Mouse (Mus musculus) liver (tissue): Measurements from ENCODE around the gene Dnah10.

Source experiments
- DNase-seq: peaks from one replicate; pipeline ENCODE4 v3.0.0-alpha.2; 2020; ENCODE audit warnings: mixed read lengths

Gene Dnah10

DNA sequence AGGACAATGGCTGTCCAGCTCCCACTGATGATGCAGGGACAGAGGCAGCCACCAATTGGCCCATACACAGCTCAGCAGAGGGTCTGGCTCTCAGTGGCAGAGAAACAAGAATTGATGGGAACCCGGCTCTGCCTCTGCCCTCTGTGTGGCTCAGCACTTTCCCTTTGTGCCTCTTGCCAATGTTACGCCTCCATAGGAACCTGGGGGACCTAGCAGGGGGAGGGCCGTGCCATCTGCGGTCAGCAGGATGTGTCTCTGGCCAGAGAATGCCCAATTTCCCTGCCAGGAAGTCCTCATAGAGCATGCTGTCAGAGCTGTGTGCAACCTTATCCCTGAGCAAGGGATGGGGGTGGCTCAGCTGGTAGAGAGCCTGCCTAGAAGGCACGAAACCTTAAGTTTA lies 89.9 kb downstream of the Dnah10 start:
- no peak for DNase-seq

DNA sequence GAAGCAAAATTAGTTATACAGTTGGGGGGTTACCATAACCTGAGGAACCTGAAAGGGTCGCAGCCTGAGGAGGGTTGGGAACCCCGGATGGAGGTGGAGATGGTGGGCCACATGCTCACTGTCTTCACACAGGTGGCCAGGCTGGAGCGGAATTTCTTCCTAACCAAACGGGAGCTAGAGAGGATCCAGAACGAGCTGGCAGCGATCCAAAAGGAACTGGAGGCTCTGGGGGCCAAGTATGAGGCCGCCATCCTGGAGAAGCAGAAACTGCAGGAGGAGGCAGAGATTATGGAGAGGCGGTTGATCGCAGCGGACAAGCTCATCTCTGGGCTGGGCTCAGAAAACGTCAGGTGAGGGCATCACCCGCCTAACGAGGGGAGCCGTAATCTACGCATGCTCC lies 92.2 kb downstream of the Dnah10 start:
- DNase-seq = no peak

DNA sequence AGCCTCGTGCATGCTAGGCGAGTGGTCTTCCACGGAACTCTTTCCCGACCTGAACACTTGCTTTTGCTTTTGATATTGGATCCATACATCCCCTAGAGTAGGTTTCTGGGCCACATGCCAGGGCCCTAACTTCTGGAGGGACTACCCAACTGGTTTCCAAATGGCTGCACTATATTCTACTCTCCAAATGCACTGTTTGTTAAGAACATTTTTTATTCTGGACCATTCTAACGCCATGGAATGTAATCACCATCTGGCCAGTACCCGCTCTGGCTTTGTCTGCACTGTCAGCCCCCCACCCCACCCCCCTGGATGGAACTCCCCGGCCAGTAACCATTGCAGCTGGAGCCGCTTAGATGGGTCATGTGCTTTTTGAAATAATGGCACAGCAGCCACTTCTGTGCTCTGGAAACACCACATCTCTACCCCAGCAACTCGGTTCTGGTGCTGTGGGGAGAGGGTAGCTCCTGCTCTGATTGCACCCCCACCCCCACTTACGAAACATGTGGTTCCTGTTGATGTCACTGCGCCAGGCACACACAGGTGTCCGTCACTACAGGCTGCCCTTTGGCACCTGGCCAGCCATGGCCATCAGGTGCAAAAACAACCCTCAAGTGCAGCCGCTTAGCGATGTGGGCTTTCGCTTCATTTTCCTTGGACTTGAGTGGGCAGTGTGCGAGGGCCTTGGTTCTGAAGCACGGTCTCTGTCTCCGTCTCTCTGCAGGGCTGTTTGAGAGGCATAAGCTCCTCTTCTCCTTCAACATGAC lies 97.4 kb downstream of the Dnah10 start:
- no peak for DNase-seq

DNA sequence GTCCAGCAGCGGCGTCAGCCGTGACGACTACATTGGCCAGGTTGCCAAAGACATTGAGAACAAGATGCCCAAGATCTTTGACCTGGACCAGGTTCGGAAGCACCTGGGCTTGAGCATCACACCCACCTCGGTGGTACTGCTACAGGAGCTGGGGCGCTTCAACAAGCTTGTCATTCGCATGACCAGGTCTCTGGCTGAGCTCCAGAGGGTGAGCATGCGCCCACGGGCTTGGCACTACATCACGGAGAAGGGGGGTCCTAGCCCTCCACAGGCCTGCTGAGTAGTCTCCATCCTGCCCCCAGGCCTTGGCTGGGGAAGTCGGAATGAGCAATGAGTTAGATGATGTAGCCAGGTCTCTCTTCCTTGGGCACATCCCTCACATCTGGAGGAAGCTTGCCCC lies 105.4 kb downstream of the Dnah10 start:
- DNase-seq = no peak

DNA sequence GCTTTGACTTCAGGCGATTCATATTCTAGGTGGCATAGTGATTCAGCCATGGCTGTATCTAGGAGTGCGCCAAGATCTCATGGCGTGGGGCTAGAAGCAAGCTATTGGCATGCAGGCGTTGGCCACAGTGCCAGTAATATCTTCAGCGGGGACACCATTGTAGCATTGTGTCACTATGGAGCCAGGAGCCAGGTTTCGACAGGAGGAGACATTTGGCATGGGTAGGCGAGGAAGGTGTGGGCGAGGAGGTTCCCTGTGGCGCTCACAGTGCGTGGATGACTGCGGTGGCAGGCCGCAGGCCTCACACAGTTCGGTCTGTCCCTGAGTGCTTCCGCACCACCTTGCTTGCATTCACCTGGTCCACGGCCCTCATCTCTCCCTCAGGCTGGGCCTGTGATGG lies 110.3 kb downstream of the Dnah10 start:
- no peak for DNase-seq

DNA sequence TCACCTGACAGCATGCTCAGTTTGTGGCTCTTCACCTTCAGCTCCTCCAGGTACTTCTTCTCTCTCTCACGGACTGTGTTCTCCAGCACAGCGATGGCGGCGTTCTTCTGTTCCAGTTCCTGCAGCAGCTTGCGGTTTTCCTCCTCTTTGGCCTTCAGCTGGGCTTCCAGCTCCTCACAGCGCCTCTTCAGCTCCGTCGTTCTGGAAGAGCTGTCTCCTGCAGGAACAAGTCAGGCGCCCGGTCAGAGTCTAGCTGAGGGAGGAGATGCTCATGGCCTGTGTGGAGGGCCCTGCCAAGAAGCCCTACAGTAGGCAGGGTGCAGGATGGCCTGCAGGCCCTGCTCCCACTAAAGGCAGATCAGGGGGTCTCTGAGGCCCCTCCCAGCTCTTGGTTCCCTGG lies 111.2 kb downstream of the Dnah10 start:
- no peak for DNase-seq

DNA sequence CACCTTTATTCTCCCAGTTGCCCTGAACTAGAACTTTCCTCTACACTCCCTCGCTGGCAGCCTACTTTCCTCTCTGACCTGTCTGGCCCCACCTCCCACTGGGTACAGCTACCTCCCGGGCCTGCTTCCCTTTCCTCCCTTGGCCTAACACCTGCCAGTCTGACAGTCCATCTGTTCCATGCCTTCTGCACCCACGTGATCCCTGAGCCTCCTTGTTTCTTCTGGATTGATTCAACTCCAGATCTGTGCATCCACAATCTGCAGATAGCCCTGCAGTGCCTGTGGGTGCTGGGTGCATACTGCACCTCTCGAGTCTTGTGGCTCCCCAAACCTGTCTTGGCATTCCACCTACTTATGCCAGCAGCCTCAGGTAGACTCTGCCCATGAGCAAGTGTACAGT lies 111.7 kb downstream of the Dnah10 start:
- no peak for DNase-seq

DNA sequence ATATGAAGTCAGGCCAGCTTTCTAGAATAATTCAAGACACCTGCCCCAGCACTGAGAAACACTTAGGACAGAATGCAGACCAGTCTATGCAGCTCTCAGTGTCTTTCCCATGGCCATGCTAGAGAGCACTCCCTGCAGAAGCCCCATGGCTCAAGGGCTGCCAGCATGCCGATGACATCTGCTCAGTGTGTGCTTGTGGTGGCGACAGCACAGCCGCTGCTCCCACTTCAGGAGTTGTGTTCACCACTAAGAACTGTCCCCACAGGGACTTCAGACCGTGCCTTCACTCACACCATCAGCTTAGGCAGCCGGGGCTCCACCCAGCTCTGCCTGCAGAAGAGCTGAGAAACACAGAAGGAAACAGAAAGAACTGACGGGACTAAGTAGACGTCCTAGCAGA lies 115.3 kb downstream of the Dnah10 start:
- no peak for DNase-seq

DNA sequence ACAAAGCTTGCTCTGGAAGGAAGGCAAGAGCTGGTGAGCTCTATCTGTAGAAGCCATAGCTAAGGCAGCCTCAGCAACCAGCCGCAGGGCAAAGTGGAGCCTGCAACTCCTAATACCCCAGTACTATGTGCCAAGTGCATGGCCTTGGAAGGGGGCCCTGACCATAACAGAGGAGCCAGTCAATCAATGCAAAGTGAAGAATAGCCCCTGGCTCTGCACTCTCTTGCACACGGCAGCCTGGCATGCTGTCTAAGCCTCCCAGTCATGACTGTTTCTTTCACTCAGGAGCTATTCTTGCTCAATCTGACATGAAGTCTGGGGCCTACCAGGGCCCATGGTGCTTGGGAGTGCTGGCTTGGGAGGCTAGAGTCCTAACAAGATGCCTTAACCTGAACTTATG lies 115.8 kb downstream of the Dnah10 start:
- no peak for DNase-seq

DNA sequence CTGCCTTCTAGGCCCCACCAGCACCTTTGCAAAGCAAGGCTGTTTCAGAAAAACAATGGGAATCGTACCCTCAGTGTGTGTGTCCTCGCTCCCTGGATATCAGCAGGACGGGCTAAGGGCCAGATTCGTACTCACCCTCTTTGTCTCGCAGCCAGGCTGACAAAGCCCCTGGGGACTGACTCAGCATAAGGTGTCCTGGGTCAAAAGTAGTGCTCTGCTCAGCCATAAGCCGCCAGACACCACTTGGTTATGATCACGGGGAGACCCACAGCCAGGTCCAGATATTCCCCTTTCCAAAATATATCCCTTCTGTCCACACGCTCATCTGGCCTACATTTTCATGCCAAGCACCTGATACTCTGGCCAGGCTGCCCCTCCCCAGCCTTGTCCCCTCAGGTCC lies 118.5 kb downstream of the Dnah10 start:
- DNase-seq = no peak

DNA sequence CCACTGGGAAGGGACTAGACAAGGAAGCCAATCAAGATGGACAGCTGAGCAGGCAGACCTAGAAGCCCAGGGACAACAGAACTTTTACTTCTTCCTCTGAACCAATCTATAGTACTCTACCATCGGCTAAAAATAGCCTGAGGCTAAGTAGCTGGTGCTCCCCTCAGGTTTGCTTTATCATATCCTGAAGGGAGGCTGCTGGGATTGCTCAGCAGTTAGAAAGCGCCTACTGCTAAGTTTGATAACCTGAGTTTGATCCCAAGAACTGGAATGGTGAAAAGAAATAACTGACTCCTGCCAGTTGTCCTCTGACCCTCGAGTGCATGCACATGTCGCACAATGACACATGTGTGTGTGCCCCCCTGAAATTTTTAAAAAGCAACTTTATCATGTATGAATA lies 120.0 kb downstream of the Dnah10 start:
- DNase-seq = no peak

DNA sequence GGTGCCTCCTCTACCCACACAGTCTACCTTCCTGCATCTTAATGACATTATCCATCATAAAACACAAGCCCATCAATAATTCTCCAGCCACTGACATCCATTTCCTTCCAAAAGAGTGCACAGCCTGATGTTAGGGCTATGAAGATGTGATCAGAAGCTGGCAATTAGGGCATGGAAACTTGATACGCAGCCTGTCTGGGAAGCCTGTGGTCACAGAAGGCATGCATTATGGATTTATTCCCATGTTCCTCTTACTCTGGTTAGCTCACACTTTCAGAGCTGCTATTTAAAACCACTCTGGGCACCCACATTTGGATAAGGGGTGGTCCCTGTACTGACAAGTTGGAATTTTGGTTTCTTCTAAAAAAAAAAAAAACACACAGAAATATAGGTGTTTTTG lies 122.1 kb downstream of the Dnah10 start:
- no peak for DNase-seq

DNA sequence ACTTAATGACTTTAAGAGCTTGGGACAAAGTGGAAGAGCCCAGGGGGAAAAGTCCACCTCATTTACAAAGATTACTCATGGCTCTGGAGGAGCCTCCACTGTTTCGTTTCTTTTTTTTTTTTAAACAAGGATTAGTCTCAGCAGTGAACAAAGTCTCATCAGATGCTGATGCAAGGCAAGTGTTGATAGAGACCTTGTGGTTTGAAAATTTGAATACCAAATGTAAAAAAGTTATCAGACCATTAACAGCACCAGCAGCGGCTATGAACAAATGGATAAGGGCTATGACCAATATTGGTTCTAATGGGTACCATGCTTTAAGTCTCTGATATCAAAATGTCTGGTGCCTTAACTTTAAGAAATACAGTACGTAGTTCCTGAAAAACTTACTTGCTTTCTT lies 124.1 kb downstream of the Dnah10 start:
- DNase-seq = no peak

DNA sequence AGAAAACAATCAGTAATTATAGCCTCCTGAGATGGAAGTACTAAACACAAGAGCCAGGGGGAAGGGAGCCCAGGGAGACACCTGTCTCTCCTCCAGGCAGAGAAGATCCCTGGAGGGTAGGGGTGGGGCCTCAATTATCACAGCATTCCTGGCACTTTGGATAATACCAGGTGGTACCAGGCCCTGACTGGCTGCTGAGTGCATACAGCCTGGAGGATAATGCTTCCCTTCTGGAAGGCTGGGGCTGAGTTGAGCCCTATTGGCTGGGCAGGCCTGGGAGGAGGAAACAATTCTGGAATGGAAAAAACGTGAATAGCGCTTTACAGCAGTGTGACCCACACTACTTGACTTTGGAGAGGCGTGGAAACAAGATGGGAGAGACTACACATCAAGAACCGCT lies 126.7 kb downstream of the Dnah10 start:
- DNase-seq = no peak

DNA sequence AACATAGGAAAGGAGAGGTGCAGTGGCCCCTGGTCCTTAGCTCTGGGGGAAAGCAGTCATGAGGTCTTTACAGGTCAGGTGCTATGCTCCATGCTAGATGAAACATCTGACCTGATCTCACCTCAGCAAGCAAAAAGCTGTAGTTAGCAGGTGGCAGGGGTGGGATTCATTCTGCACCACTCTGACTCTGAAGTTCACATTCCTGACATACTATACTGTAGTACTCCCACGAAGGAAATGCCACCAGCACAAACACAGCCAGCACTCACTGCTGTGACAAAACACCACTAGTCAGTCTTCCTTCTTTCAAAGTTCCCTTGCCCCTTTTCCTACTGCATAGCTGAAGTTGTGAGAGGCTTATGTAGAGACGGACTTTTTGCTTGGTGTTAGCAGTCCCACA lies 127.4 kb downstream of the Dnah10 start:
- DNase-seq = no peak

DNA sequence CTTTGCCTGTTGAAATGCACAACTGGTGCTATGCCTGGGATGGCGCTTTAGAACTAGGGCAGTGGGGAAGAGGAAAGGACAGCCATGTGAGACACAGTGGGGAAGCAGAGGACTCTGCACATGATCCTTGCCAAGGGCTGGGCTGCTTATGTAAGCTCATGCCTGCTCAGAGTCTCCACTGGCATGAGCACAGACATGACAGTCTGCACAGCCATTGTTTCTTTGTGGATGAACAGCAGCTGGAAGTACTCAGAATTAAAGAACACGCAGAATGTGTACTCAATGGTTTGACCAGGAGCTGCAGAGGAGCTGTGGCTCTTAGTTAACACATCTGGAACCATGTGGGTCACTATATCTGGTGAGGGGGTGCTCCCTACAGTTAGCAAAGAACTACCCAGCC lies 128.2 kb downstream of the Dnah10 start:
- no peak for DNase-seq

DNA sequence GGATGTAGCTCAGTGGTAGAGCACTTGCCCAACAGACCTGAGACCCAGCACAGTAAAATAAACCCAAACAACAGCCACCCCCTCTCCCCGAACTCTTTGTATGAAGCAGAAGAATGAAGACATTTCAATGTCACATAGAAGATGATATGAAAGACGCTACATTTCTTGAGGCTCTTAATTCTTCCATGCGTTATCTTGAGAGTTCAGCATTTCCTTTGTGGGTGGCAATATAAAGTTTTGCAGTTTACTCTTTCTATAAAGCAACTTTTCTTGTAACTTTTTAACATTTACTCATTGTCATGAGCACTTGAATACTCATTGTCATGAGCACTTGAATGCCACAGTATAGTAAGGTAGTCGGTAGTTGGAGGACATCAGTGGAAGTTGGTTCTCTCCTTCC lies 129.3 kb downstream of the Dnah10 start:
- DNase-seq = no peak

DNA sequence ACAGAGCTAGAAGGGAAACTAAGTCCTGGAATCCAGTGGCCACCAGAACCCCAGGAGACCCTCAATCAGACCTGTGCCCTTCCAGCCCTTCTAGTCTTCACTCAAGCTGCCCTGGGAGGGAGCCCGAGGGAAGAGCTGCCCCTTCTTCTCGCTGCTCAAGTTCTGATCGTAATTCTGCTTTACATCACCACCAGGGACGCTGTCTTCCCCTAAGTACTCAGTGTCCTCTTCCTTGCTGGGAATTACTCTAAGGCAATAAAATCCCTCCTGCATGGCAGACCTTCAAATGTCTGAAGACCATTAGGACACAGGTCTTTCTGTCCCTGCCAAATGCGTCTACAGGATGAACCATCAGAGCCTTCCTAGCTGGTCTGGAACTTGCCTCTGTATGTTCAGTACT lies 135.1 kb downstream of the Dnah10 start:
- no peak for DNase-seq

DNA sequence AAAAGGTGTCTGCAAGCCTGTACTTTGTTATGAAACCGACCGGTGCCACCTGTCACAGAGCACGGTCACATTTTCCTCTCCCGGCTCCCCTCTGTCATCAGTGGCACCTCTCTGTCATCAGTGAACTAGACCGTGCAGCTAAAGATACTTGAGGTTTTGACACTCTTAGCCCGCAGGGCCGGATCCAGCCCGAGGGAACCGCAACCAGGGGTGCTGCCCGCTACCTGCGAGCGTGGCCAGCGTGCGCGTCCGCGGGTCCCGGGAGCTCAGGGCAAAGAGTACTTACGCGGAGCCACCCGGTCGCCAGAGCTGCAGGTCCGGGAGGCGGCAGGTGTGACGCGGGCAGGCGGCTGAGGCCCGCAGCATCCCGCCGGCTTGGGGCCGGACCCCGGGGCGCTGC lies 136.6 kb downstream of the Dnah10 start:
- peak; percentile 8 for DNase-seq

DNA sequence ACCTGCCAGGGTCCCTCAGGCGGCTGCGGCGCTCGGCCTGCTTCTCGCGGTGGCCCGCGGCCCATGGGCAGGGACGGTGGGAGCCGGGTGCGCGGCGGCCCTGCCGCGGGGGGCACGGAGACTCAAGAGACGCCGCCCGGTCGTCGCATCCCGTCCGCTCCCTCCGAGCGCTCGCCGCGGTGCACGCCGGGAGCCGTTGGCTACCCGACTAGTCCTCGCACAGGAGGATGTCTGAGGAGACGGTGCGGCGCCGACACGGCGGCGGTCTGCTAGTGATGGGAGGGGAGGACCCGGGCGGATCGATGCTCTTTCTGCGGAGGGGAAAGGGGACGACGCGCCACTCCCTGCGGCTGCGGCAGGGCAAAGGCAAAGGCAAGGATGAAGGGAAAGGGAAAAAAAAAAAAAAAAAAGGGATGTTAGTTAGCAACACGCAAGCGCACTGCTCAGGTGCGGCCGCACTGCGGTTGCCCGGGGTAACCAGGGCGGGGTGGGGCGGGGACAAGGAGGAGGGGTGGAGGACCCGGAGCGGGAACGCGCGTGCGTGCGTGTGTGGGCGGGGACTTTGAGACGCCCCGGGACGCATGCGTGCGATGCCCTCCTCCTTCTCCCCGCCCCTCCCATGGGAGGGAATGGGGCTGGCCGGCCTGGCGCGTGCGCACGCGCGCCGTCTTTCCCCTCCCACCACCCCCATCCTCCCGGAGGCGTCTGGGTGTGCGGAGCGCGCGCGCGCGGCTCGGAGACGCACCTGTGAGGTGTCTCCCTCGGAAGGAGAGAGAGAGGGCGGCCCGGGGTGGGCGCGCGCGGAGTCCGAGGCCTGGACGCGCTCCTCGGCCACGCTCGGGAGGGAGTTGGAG lies 137.4 kb downstream of the Dnah10 start, which contains the start of the genes Ccdc92 and Zfp664:
TSS of gene Ccdc92 (minus strand) at position 412 of the 854 bp plus-strand sequence.
TSS of gene Zfp664 (plus strand) at position 679 of the 854 bp plus-strand sequence.
- DNase-seq = peak; percentile 99

DNA sequence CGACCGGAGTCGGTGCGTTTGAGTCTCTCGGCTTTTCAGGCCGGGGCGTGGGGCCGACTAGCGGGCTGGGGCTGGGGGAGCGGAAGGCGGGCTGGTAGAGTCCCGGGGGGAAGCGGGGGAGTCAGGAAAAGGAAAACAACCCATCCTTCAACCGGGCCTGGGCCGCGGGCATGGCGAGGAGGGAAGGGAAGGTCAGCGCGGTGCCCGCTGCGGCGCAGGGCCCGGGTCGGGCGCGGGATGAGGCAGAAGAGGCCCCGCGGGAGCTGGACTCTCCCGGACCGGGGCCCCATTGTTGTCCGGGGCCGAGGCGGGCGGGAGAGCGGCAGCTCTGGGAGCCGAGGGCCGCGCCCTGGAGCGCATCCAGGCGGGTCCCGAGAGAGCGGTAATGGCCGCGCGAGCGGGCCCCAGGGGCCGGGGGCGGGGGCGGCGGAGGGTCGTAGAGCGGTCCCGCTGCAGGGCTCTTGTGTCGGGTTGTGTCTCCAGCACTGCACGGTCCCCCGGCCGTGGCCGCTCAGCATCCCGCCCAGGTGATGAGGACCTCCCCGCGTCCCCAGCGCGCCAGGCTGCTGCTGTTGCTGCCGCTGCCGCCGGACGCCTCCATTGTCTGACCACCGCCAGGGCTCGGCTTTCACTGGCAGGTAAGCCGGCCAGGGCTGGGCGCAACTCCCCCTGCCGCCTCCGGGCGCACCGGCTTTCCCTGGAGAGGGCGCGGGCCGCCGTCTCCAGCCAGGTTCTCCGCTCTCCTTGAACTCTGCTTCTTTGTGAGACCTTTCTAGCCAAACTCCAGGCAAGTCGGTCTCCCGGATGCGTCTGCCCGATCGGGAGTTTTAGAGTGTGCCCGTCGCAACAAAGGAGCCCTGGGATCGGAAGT lies 138.2 kb downstream of the Dnah10 start:
- peak; percentile 44 for DNase-seq

DNA sequence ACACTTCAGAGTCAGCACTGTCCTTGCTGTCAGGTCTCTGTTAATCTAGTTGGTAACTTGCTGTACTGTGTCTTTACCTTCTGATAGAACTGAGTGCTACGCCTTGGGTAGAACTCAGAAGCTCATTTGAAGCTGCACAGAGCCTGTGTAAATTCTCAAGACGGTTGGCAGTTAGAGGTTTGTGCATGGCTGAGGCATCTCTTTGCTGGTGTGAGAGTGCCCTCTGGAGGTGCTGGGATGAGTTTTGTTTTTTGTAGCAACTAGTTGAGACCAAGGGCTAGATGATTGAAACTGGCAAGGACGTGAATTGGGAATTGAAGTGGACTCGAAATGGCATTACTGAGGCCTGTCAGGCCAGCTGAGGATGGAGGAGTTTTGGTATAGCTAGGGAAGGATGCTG lies 144.1 kb downstream of the Dnah10 start:
- DNase-seq = peak; percentile 40

DNA sequence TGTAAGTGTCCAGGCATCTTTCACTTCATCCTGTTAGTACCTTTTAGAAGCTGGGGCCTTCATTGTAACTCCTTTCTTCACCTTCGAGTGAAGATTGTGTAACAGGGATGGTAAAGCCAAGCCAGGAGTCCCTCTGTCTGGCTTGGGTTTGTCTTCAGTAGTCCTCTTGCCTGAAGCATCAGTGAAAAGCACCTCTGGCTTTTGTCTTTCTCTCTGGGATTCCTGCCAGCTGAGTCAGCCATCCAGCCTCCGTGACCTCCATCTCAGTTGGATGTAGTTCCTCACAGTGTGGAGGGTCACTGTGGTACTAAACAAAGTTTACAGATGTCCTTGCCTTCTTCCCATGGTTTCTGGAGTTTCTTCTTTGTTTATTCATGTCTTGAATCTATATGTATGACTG lies 147.1 kb downstream of the Dnah10 start:
- DNase-seq = no peak
